ENCODE assay signal across 9 mouse cellular contexts in the genomic region with DNA sequence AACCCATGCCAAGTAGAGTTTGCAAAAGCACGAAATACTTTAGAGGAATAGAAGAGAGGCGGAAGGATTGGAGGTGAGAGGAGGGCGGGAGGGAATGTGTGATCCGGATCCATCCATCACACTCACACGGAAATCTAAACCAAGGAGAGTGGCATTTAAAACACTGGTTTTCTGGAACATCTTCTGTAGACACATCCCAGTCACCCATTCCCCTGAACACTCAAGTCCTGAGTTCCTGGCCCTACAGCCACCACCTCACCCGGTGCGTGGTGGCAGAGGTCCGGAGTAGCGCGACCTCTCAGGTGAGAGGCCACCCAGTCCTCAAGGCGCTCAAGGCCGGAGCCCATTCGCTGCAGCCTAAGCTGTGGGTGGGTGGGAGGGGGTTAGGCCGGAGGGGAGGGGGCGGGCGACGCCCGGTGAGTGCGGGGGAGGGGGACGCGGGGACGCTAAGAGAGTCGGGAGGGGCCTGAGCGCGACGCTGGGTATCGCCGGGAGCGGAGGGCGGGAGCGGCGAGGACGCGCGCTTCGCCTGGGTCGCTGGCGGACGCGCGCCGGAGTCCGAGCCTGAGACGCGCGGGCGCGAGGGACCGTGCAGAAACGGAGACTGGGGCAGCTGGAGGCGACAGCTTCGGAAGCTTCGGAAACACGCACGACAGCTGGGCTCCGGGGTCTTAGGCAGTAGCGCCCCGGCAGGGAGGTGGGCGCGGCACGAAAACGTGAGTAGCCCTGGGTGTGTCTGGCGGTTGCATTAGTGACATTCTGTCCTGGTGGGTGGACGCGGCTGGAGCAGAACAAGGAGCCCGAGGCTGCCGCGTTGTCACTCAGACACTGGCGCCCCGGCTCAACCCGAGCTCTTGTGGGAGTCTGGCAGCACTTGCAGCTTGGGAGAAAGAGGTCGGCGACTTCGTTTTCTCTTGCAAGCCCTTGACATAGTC. TPM values are rescaled to one million over a fixed set of nuclear protein-coding genes. Genes with fewer than 3 reads are reported as not detected.
A peak's percentile ranks its signal among the peaks of the same experiment; 100 is the strongest.
DNase-seq lines count a peak whose midpoint lies in the region; ATAC-seq and TF ChIP-seq lines count a peak whose summit lies in the region.
"Had no signal": no experiment of that assay in that cellular context is flagged by ENCODE, and none has a peak within 500 bp of the region (broad histone marks: within the 10 kb centered on the region; RNA-seq: fewer than 3 reads in every experiment).

Nrcam (plus strand) TSS at position 505 of the 935 bp plus-strand sequence.

- 2% methylated on average over 64 of the region's 74 CpGs for WGBS in intestine, embryonic 14.5 days
- WGBS in midbrain, embryonic 10.5 days = 2% methylated on average over 74 of the region's 74 CpGs
- 3% methylated on average over 66 of the region's 74 CpGs for WGBS in stomach, postnatal 0 days

- no peak for TF ChIP-seq CTCF in stomach, postnatal 0 days (IDR thresholded peaks at IDR 0.05; ENCODE audit: low read depth)

- no peaks in the 10 kb centered on the region for H3K9me3 ChIP-seq in intestine, embryonic 14.5 days (ENCODE audit: control insufficient read depth, low read length)
- H3K9me3 ChIP-seq in midbrain, embryonic 10.5 days (replicated peaks) = no peaks in the 10 kb centered on the region
- H3K9me3 ChIP-seq in stomach, postnatal 0 days (ENCODE audit: control insufficient read depth, low read length) = no peaks in the 10 kb centered on the region

- peaks cover 7% of the 10 kb centered on the region for H3K4me1 ChIP-seq in intestine, embryonic 14.5 days (replicated peaks; ENCODE audit: control insufficient read depth, insufficient read depth, low read length)
- H3K4me1 ChIP-seq in midbrain, embryonic 10.5 days = peaks cover 40% of the 10 kb centered on the region
- peaks cover 8% of the 10 kb centered on the region; the same call in 1 of the 2 replicates for H3K4me1 ChIP-seq in stomach, postnatal 0 days (replicated peaks; ENCODE audit: control insufficient read depth, insufficient read depth)

- intact Hi-C loops in left cerebral cortex, postnatal 4 days (cut with DNase I) = loop anchor here (5.0 kb wide), 1 partner anchor 219 kb away; no protein-coding TSS in a partner anchor

- H3K27ac ChIP-seq in intestine, embryonic 14.5 days (ENCODE audit: low read depth) = no peak within 1 kb of the TSS
- H3K27ac ChIP-seq in midbrain, embryonic 10.5 days (replicated peaks) = peak within 1 kb of the TSS; percentile 88
- H3K27ac ChIP-seq in stomach, postnatal 0 days (replicated peaks) = no peak within 1 kb of the TSS

- H3K9ac ChIP-seq in intestine, embryonic 14.5 days (ENCODE audit: low read length) = peak within 1 kb of the TSS; percentile 35; the same call in 1 of the 2 replicates
- peak within 1 kb of the TSS; percentile 45 for H3K9ac ChIP-seq in stomach, postnatal 0 days (ENCODE audit: low read length)

- peak within 1 kb of the TSS; percentile 100 for H3K4me2 ChIP-seq in intestine, embryonic 14.5 days (ENCODE audit: low read length)
- peak within 1 kb of the TSS; percentile 99 for H3K4me2 ChIP-seq in stomach, postnatal 0 days (replicated peaks; ENCODE audit: low read depth)

- H3K27me3 ChIP-seq in intestine, embryonic 14.5 days (replicated peaks; ENCODE audit: control insufficient read depth, insufficient read depth, low read length) = peaks cover 18% of the 10 kb centered on the region
- peaks cover 29% of the 10 kb centered on the region for H3K27me3 ChIP-seq in midbrain, embryonic 10.5 days (ENCODE audit: low read depth, poor library complexity, severe bottlenecking)
- no peaks in the 10 kb centered on the region for H3K27me3 ChIP-seq in stomach, postnatal 0 days (ENCODE audit: control insufficient read depth, insufficient read depth, low read length)

- peak; percentile 82 for ATAC-seq in intestine, embryonic 14.5 days (replicated peaks; ENCODE audit: low FRiP score, low TSS enrichment, low read depth)
- ATAC-seq in stomach, postnatal 0 days (ENCODE audit: low FRiP score, low TSS enrichment) = peak; percentile 72

- H3K4me3 ChIP-seq in intestine, embryonic 14.5 days (ENCODE audit: low read depth, low read length) = peak within 1 kb of the TSS; percentile 58
- peak within 1 kb of the TSS; percentile 82 for H3K4me3 ChIP-seq in midbrain, embryonic 10.5 days
- peak within 1 kb of the TSS; percentile 53 for H3K4me3 ChIP-seq in stomach, postnatal 0 days (ENCODE audit: low read depth, low read length)

- H3K36me3 ChIP-seq in intestine, embryonic 14.5 days (ENCODE audit: control insufficient read depth, insufficient read depth, low read length) = no peaks in the 10 kb centered on the region
- no peaks in the 10 kb centered on the region for H3K36me3 ChIP-seq in midbrain, embryonic 10.5 days
- no peaks in the 10 kb centered on the region for H3K36me3 ChIP-seq in stomach, postnatal 0 days (ENCODE audit: control insufficient read depth, insufficient read depth, low read length)
- H3K36me3 ChIP-seq: G1E had no signal

- DNase-seq in heart, adult 18-20 months = peak; percentile 15 to 21
- DNase-seq in heart, adult 8-10 months (ENCODE audit: low spot score) = no peak
- DNase-seq in cerebellum, adult 9-11 months = peak; percentile 80
- DNase-seq in frontal cortex, postnatal 10 days (ENCODE audit: low spot score in 2 of 2) = peak; percentile 55 to 72
- peak; percentile 86 for DNase-seq in intestine, embryonic 14.5 days (ENCODE audit: low spot score)
- peak; percentile 82 for DNase-seq in left cerebral cortex, postnatal 4 days
- peak; percentile 78 for DNase-seq in midbrain, embryonic 10.5 days (ENCODE audit: low spot score)
- peak; percentile 46 for DNase-seq in stomach, postnatal 0 days (ENCODE audit: low spot score)

- TF ChIP-seq EP300 in stomach, postnatal 0 days (optimal IDR thresholded peaks at IDR 0.05) = no peak

RNA-seq across cellular contexts. Expression of gene Nrcam, which starts in this region (rescaled TPM):
- under 1 TPM; 0.18 to 0.52 TPM for total RNA-seq in heart, adult 18-20 months (2021)
- under 1 TPM in 3 of 4 experiments, not detected in 1; 0.22 to 0.69 (median 0.55) TPM for total RNA-seq in heart, adult 8-10 months (2022)
- 5.2 and 6.5 TPM in 2 replicates for polyA plus RNA-seq in intestine, embryonic 14.5 days (2014; fragmentation: Nextera tagmentation; extraction: Ambion mirVana)
- total RNA-seq in left cerebral cortex, postnatal 4 days (2021) = 100 to 1,000 TPM; 323 to 345 TPM
- 31.8 and 51.7 TPM in 2 replicates for polyA plus RNA-seq in midbrain, embryonic 10.5 days (2016; fragmentation: Nextera tagmentation; extraction: Ambion mirVana)
- 1.2 and 1.6 TPM in 2 replicates for polyA plus RNA-seq in stomach, postnatal 0 days (2015; fragmentation: Nextera tagmentation; extraction: Ambion mirVana)
- polyA plus RNA-seq: G1E had no signal

Comparison
In these comparisons a context has a peak if more than half of its experiments do, and no peak if none do; other contexts are left out.
1. RNA of gene Nrcam (total RNA-seq): 323 to 345 TPM in left cerebral cortex, postnatal 4 days; 0.22 to 0.69 TPM in heart, adult 8-10 months and 0.18 to 0.52 TPM in heart, adult 18-20 months; every median in the first group is over 100 times any median in the second.
2. Peak in DNase-seq in heart, adult 18-20 months; RNA of the gene not detected or under 1 TPM.
3. Peak in every context shown above with its lines, with median percentiles within 50 percentile points of each other: H3K4me3 ChIP-seq.